Mouse (Mus musculus): ENCODE data around the gene Inava. TPM values are rescaled to one million over a fixed set of nuclear protein-coding genes. Genes with fewer than 3 reads are reported as not detected.

Inava gene
- polyA plus RNA-seq, 1 experiment from 2014 or later = 1.3 TPM

Other genes starting within 250 kb of the Inava start
- 0.06 TPM in 1 of 2 replicates, not detected in the other for gene Igfn1, start 227.9 kb downstream of the Inava start, polyA plus RNA-seq (2016; fragmentation: Nextera tagmentation; extraction: Ambion mirVana)
- gene Tmem9, start 226.1 kb downstream of the Inava start, polyA plus RNA-seq (2016; fragmentation: Nextera tagmentation; extraction: Ambion mirVana) = 126 and 131 TPM in 2 replicates
- not detected in 2 replicates for gene Ascl5, start 183.5 kb downstream of the Inava start, polyA plus RNA-seq (2016; fragmentation: Nextera tagmentation; extraction: Ambion mirVana)
- gene Cacna1s, start 181.5 kb downstream of the Inava start, polyA plus RNA-seq (2016; fragmentation: Nextera tagmentation; extraction: Ambion mirVana) = 0.57 and 0.78 TPM in 2 replicates
- gene Kif21b, start 102.9 kb downstream of the Inava start, polyA plus RNA-seq (2016; fragmentation: Nextera tagmentation; extraction: Ambion mirVana) = 3.3 and 3.4 TPM in 2 replicates
- gene Mroh3, start 21.4 kb downstream of the Inava start, polyA plus RNA-seq (2016; fragmentation: Nextera tagmentation; extraction: Ambion mirVana) = not detected in 2 replicates
- not detected in 2 replicates for gene Gpr25, start 26.6 kb upstream of the Inava start, polyA plus RNA-seq (2016; fragmentation: Nextera tagmentation; extraction: Ambion mirVana)
- gene Camsap2, start 111.8 kb upstream of the Inava start, polyA plus RNA-seq (2016; fragmentation: Nextera tagmentation; extraction: Ambion mirVana) = 11.9 and 13.2 TPM in 2 replicates
- 12.5 and 12.8 TPM in 2 replicates for gene Ddx59, start 181.0 kb upstream of the Inava start, polyA plus RNA-seq (2016; fragmentation: Nextera tagmentation; extraction: Ambion mirVana)
- gene Kif14, start 232.1 kb upstream of the Inava start, polyA plus RNA-seq (2016; fragmentation: Nextera tagmentation; extraction: Ambion mirVana) = 5.7 and 6.8 TPM in 2 replicates